Mouse (Mus musculus) stomach, postnatal 0 days (tissue): ENCODE measurements around the gene Gm8369.

ENCODE experiments used
- CTCF ChIP-seq: IDR thresholded peaks from 2 replicates; pipeline ENCODE4 v1.5.1; 2016; ENCODE audit warnings: antibody characterized with exemption, low read depth, mild to moderate bottlenecking, moderate library complexity
- EP300 ChIP-seq: optimal IDR thresholded peaks from 2 replicates; pipeline ENCODE3; 2016; ENCODE audit warnings: antibody characterized with exemption

DNA sequence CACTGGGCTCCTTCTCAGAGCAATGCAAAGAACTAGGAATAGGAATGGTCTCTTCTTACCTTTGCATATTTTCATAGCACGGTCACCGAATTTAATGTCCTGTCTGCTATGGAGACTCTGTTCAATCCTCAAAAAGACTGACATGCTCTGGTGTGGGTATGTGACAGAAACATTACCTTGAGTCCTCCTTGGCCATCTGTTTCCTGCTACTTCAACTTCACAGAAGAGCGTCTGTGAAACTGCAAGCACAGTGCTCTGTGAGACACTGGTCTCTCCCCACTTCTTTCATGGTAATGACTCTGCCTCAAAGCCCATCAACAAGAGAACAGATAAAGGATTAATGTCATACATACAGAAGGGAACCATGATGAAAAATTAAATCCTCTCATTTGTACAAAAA lies 1.4 kb upstream of the Gm8369 start:
- TF ChIP-seq CTCF (no peak), EP300 (no peak)
